Mouse (Mus musculus) cortical plate, adult 2 months (tissue): ENCODE results near the gene Prph2.

Experiments used
- CTCF ChIP-seq: fragments of 200-500 bp; IDR thresholded peaks from 2 replicates; pipeline ENCODE4 v1.5.1; 2011; ENCODE audit warnings: mild to moderate bottlenecking, control low read depth, low read length; ENCODE audit not compliant: insufficient read depth; ENCODE audit errors: extremely low read depth
- POLR2A ChIP-seq: fragments of 200-500 bp; IDR thresholded peaks from 2 replicates; pipeline ENCODE4 v1.6.1; 2011; ENCODE audit warnings: mild to moderate bottlenecking, low read length, control low read depth; ENCODE audit not compliant: insufficient read depth; ENCODE audit errors: extremely low read depth

DNA sequence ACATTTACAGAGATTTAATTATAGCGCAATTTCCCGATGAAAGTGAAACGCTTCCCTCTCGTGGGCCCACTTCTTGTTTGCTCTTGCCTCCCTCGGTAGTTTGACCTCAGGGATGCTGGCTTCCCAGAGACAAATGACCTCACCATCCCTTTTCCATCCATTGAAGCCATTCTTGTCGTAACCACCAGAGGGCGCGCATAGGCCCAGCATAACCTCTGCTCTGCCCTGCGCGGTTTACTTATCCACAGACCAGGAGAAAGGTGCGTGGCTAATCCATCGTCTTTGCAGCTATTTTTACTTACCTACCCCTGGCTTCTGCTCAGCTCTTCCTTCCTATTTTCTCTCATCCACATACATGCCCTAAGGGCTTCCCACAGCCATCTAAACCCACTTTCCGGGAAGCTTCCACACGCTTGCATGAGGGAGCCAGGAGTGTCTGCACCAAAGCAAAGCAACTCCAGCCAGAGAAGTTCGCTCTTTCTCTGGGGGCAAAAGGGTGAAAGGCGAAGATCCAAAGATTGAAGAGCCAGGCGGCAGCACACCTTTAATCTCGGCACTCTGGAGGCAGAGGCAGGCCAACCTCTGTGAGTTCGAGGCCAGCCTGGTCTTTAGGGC lies 6.3 kb upstream of the Prph2 start:
- TF ChIP-seq CTCF (peak; percentile 89), POLR2A (no peak)
